Mouse (Mus musculus) mature B cell (primary cell): ENCODE data around the gene Asna1.

Experiments
- in situ Hi-C: fragments of 300-500 bp; cut with MboI; formaldehyde crosslinking; loops from 2 replicates; pipeline ENCODE4 v1.14.3; 2019

Gene Asna1

DNA sequence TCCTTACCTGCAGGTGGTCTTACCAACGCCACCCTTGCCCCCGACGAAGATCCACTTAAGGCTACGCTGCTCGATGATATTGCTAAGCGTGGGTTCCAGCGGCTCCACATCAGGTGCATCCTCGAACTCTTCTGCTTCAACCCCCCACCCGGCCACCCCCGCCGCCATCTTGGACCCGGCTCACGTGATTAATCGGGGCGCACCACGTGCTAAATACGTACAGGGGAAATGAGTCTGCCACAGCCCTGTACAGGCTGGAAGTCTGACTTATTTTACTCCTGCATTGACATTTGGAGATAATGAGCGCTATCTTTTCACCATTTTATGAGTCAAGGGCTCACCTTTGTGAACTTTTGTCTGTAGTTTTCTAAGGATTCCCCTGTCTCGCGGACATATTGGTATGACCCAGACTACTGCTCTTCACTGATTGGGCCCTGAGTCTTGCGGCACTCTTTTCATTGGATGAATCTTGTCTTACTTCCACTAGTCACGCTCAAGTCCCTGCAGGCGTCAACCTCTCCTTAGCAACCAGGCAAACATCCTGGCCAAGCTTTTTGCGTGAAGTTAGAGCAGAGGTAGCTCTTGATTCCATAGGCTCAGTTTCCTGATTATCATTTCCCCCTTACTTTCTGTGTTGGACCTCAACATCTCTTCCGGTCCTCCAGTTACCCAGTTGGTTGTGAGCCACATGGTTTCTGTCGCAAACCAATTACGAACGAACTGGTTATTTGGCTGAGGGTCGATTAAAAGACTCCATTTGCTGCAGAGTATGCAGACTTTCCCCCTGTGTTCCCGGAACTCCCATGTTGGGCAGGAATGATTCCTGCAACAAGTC lies at the start of gene Asna1:
Gene Asna1, minus strand, starts transcription at position 184 of the 835 bp plus-strand sequence.
- in situ Hi-C loops: no loop called here

DNA sequence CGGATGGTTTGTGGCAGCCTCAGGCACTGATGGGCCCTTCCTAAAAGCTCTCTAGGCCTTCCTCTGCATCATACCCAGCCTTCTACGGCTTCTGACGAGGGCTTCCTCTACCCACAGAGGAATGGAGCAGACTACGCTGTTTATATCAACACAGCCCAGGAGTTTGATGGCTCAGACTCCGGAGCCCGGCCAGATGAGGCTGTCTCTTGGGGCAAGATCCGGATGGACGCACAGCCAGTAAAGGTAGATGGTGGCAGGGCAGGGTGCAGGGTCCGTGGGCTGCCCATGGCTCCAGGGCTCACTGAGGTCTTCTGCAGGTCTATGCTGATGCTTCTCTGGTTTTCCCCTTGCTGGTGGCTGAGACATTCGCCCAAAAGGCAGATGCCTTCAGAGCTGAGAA lies 49.5 kb upstream of the Asna1 start:
- in situ Hi-C loops: loop anchor here (25.0 kb wide), 1 partner anchor 213 kb away; the partner anchor contains the start of genes Orc6 and Vps35

GRCm38 (mm10) chr8:85074167-85074566 lies 49.1 kb upstream of the Asna1 start:
- in situ Hi-C loops: no loop called here

DNA sequence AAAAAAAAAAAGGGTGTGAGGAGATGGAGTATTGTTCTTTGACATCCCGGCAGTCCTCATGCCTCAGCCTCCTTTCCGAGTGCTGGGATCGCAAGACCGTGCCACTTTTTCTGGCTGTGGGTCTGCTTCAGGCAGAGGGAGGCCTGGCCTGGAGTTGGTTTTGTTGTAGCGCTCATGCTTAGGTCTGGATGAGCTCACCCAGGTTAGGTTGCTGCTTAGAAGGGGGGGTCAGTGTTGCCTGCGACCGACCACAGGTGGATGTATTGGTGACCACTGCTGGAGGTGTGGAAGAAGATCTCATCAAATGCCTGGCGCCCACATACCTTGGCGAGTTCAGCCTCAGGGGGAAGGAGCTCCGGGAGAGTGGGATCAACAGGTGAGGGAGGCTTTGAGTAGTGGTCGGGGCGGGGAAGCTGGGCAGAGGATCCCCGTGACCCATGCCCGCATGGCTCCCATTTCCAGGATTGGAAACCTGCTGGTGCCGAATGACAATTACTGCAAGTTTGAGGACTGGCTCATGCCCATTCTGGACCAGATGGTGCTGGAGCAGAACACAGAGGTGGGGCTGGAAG lies 48.0 kb upstream of the Asna1 start:
- in situ Hi-C loops: no loop called here

GRCm38 (mm10) chr8:85072364-85072929 lies 47.4 kb upstream of the Asna1 start:
- in situ Hi-C loops: no loop called here

DNA sequence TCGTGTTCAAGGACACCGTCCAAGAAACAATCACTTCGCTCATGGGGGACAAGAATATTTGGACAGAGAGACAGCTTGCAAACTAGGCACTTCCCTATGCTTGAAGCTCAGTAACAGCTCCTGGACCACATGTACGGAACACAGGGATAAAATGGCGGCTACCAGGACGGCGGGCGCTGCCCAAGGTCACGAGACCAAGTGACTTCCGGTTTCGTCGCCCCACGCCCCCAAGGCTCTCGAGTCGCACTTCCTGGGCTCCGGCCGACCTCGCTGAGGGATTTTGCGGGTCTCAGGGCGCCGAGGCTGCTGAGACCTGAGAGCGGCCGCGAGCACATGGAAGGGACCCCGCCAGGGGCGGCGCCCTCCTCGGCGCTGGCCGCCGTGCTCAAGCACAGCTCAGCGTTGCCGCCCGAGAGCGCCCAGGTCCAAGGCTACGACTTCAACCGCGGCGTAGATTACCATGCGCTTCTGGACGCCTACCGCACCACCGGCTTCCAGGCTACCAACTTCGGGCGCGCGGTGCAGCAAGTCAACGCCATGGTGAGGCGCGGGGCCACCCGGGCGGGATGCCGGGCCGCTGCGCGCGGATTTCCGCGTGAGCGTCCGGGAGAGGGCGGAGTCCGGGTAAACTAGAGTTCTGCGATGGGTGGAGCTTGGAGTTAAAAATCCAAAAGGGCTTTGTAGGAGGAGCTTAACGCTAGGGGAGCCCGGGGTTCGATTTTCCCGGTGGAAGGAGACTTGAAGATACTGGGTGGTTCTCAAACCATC lies 46.6 kb upstream of the Asna1 start, which contains the start of gene Dhps:
Gene Dhps, plus strand, starts transcription at position 244 of the 768 bp plus-strand sequence.
- in situ Hi-C loops: no loop called here

- in situ Hi-C loops: no loop called here
Measured at GRCm38 (mm10) chr8:85071041-85071440, 46.0 kb upstream of the Asna1 start.

DNA sequence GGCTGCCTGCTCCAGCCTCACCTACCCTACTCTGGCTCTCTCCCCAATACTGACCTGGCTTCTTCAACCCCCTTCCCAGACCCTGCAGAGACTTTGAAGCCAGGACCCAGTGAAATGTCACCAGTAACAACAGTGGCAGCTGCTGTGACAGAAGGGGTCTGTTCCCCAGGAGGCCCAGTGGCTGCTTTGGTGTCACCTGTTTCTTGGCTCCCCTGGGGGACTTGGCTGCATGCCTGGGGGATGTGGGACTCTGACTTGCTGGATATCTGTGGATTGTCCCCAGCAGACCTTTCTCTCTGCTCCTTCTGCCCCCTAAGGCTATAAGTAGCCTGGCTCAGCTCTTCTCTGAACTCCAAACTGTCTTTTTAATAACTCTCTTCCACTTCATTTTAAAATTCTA lies 42.9 kb upstream of the Asna1 start, which contains the start of gene Gm5741:
Gene Gm5741, minus strand, starts transcription at position 1 of the 400 bp plus-strand sequence.
- in situ Hi-C loops: no loop called here

- in situ Hi-C loops: no loop called here
Measured at GRCm38 (mm10) chr8:85067155-85067554, 42.1 kb upstream of the Asna1 start.

GRCm38 (mm10) chr8:85065213-85065612 lies 40.1 kb upstream of the Asna1 start:
- in situ Hi-C loops: no loop called here

DNA sequence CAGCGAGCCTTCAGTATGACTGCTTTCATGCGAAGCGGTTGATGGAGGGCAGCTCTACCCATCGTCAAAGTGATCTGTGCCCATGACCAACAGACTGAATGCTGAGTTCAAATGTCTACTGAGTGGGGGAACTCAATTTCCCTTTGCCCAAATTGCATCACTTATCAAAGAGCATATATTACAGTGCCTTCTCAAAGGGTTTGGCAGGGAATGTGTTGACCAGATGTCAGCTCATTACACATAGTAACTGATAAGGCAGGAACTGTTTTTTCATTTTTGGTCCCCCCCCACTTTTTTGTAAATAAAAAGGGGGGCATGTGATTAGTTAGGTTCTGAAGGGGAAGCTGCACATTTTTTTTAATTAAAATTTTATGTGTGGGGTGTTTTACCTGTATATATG lies 37.5 kb upstream of the Asna1 start:
- in situ Hi-C loops: no loop called here

DNA sequence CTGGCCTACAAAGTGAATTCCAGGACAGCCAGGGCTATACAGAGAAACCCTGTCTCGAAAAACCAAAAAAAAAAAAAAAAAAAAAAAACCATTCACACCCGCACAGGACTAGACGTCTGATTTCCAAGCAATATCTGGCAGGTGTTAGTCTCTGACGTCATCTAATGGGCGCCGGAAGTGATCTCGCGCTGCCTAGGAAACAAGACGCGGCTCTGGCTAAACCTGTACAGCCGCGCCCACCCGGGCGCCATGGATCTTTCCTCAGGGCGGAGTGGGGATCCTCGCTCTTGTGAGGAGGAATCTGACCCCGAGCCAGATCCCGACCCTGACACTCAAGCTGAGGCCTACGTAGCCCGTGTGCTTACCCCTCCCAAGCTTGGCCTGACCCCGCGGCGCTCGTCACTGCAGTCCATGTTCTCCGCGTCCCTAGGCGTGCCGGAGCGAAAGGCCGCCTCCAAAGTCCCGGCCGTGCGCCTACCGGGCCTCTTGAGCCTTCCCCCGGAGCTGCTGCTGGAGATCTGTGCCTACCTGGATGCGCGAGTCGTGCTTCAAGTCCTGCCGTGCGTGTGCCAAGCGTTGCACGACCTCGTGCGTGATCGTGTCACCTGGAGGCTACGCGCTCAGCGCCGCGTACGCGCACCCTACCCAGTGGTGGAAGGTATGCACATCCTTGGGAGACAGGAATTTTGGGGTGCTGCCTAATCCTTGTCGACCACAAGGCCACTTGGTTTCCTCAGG lies 35.0 kb upstream of the Asna1 start, which contains the start of gene Fbxw9:
Gene Fbxw9, plus strand, starts transcription at position 177 of the 738 bp plus-strand sequence.
- in situ Hi-C loops: no loop called here

DNA sequence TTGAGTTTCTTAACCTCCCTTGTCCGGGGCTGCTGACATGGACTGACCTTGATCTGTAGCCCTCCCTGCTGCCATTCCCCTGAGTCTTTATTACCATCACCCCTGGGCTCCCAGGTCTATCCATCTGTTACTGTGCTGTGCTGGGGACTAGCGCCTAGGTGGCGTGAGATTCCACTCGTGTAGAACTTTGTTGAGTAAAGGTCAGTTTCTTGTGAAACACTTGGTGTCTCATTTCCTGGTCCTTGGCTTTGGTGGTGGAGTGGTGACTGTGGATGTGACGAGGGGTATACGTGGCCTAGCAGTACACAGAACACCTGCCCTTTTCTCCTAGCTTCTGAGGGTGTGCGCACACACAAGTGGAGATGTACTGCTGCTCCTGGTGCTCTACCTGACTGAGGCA lies 32.3 kb upstream of the Asna1 start:
- in situ Hi-C loops: no loop called here

- in situ Hi-C loops: no loop called here
Measured at GRCm38 (mm10) chr8:85043619-85044018, 18.5 kb upstream of the Asna1 start.

DNA sequence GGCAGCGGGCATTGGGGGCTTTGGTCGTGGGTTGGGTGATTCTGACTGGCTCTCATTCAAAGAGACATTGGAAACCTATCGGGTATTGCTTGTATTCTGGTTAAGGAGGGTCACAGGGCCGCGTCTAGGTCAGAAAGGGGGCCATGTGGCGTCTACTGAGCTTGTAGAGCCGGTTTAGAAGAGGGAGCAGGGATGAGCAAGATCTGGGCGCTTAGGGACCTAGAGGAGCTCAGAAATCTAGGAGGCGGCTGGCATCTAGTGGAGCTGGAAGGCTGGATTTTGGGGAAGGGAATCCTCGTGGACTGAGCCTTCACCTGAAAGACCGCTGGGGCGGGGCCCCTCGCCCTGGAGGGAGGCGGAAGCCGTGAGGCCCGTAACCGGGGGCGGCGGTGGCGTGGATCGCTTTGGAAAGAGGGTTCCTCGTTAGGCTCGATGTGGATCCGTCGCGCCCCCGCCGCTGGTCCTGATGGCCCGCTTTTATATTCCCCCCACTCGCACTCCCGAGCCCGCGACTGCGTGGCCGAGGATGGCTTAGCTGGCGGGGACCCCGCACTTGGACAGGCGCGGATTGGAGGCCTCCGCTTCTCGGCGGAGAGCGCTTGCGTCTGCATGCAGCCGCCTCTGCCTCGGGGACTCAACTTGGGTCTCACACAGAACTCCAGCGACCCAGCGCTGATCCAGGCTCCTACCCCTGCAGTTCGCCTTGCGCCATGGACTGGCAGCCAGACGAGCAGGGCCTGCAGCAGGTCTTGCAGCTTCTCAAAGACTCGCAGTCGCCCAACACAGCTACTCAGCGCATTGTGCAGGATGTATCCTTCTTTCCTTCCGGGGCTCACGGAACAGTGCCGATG lies 12.8 kb upstream of the Asna1 start:
- in situ Hi-C loops: no loop called here

DNA sequence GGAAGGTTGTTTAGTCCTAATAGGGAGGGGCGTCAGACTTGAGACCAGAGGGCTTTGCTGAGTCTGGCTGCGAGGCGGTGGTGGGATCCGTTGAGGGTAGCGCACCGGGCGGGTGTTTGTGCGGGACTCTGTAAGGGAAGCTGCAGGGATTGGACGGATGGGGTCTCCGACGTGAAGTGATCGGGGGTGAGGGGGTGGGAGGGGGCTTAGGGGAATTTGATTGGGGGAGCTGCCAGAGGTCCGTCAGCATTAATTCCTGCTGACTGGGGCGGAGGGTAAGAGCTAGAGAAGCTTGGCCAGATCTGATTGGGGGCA lies 12.2 kb upstream of the Asna1 start:
- in situ Hi-C loops: no loop called here

GRCm38 (mm10) chr8:85036718-85037365 lies 11.8 kb upstream of the Asna1 start, which contains the start of gene Tnpo2:
Gene Tnpo2 (plus strand): TSS chr8:85036915.
- in situ Hi-C loops: no loop called here

DNA sequence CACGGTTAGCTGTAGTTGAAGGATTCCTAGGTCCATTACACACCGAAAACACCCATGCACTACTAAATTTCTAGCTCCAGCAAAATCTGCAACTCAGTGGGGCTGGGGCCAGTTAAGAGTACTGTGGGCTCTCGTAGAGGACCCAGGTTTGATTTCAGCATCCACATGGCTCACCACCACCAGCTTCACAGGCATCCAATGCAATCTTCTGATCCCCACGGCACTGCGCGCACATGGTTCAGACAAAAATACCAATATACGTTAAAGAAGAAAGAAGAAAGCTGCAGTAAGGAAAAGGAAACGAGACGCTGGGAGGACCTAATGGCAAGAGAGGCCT lies 11.3 kb upstream of the Asna1 start:
- in situ Hi-C loops: no loop called here

DNA sequence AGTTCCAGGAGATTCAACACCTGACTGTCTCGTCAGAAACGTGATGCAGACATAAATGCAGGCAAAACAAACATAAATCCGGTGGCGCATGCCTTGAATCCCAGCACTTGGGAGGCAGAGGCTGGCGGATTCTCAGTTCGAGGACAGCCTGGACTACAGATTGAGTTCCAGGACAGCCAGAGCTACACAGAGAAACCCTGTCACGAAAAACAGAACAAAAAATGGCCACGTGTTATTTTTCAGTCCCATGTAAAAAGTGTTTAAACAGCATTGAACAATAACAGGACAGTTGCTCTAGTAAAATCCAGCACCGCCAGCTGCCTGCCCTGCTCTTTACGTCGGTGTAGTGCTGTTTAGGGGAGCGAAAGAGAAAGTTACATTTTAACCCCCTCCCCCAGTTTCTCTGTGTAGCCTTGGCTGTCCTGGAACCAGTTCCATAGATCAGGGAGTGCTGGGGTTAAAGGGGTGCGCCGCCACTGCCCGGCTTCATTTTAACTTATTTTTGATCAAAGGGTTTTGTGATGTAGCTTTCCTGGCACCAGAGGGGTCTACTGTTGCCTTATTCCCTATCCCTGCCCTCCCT lies 10.7 kb upstream of the Asna1 start:
- in situ Hi-C loops: no loop called here
